Mouse (Mus musculus): ENCODE data around the gene 4930432K21Rik.

4930432K21Rik gene

GRCm38 (mm10) chr8:84208381-84209380, 60.9 kb downstream of the 4930432K21Rik start:
- DNase-seq (ENCODE audit: low spot score): no peak

GRCm38 (mm10) chr8:84210167-84210791, 62.5 kb downstream of the 4930432K21Rik start:
- DNase-seq (ENCODE audit: low spot score): peak; percentile 88

GRCm38 (mm10) chr8:84211202-84211601, 63.4 kb downstream of the 4930432K21Rik start:
- no peak for DNase-seq (ENCODE audit: low spot score)

GRCm38 (mm10) chr8:84211881-84212563, 64.2 kb downstream of the 4930432K21Rik start:
- DNase-seq (ENCODE audit: low spot score): no peak

- no peak for DNase-seq (ENCODE audit: low spot score)
Observed at GRCm38 (mm10) chr8:84213277-84213676, 65.5 kb downstream of the 4930432K21Rik start.

GRCm38 (mm10) chr8:84217206-84217605, 69.4 kb downstream of the 4930432K21Rik start:
- DNase-seq (ENCODE audit: low spot score): no peak

- DNase-seq (ENCODE audit: low spot score): no peak
Observed at GRCm38 (mm10) chr8:84218143-84218542, 70.3 kb downstream of the 4930432K21Rik start.

- no peak for DNase-seq (ENCODE audit: low spot score)
Observed at GRCm38 (mm10) chr8:84220105-84220504, 72.3 kb downstream of the 4930432K21Rik start.
